Mouse (Mus musculus): Measurements from ENCODE around the gene Ehbp1.

DNA sequence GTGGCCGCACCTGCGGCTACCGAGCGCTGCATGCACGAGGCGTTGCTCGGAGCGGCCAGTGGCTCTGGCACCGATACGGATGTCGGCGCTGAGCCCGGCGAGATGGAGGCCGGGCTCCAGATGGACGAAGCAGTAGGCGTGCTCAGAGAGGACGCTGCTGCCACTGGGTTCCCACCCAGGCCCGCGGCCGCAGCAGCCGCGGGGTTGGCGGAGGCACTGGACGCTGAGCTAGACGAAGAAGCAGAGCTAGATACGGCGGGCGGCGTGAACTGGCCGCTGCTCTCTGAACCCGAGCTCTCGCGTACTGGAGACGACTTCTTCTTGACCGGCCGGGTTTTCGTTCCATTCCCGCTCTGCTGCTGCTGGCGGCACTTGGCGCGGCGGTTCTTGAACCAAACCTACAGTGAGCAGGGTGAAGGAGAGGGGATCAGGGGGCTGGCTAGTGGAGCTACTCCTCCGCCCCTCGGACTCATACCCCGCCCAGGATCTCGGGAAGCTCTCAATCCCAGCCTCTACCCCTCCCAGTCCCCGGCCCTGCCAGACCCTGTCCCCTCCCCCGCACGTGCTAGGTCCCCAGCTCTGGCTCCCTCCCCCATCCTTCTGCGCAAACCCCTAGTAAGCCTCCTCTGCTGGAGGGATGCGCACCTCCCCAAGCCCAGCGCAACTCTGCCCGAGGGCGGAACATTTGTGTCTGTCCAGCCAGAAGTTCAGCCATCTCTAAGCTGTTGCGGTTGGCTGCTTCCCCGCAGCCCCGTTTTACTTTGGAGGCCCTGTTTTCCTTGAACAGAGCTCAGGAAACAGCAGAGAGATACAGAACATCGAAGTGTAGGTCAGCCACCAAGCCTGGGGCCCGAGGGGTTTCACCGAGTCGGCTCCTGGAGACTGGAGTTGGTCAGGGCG lies 345.2 kb downstream of the Ehbp1 start:
- TF ChIP-seq CTCF (IDR thresholded peaks at IDR 0.05; ENCODE audit: borderline replicate concordance, insufficient read depth, low read depth, low read length) (no peak), POLR2A (IDR thresholded peaks at IDR 0.05; ENCODE audit: borderline replicate concordance, insufficient read depth, low read length) (no peak)
